Mouse (Mus musculus): ENCODE measurements around the gene Zfp74. TPM values are rescaled to one million over a fixed set of nuclear protein-coding genes. Genes with fewer than 3 reads are reported as not detected.
"Not testable (repeated sequence)": the region's sequence is repeated elsewhere in the genome, so short reads cannot be mapped to it uniquely, and the experiment has no call there.

The Zfp74 gene
- polyA plus RNA-seq, 1 experiment from 2014 or later: 14.9 TPM

DNA sequence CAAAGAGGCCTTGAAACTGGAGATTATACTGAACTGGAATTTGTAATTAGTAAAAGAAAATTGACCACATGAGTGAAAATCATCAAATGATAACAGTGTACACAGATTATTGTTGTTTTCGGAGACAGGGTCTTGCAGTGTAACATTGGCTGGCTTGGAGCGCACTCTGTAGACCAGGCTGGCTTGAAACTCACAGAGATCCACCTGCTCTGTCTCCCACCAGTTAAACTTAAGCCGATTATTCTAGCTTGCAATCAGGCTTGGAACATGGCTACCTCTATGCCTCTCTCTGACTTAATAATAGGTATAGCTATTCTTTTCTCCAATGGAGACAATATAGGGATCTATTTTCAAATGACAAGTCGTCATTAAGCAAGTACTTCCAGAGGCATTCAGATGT, 28.5 kb upstream of the Zfp74 start:
- 65% methylated on average over 4 of the region's 4 CpGs for WGBS
- Histone ChIP-seq H3K4me1 (peaks cover 25% of the 10 kb centered on the region), H3K9ac (no peak overlapping the region), H3K4me2 (peak overlapping the region; percentile 67; the same call in 1 of the 2 replicates), H3K27me3 (no peaks in the 10 kb centered on the region), H3K36me3 (peaks cover 12% of the 10 kb centered on the region), H3K9me3 (no peaks in the 10 kb centered on the region), H3K4me3 (no peak overlapping the region), H3K27ac (no peak overlapping the region)
- no peak for ATAC-seq (ENCODE audit: insufficient number of reproducible peaks, insufficient read depth, low FRiP score, low TSS enrichment, low read depth)

DNA sequence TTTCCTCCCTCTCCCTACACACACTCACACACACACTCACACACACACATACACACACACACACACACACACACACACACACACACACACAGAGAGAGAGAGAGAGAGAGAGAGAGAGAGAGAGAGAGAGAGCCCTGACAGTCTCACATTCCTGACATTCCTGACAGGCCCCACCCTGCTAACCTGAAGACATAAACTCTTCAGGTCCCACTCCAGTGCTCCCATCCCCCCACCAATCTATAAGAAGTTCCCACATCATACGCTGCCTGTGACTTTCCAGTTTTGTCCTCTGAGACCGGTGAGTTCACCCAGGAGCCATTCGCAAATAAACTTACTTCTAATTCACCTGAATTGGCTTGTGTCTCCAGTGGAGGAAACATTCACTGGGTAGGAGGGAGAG, 28.0 kb upstream of the Zfp74 start:
- Histone ChIP-seq H3K9ac (no peak overlapping the region), H3K27me3 (no peaks in the 10 kb centered on the region), H3K4me2 (no peak overlapping the region), H3K27ac (no peak overlapping the region; the same call in 1 of the 2 replicates), H3K4me3 (no peak overlapping the region), H3K9me3 (no peaks in the 10 kb centered on the region), H3K4me1 (peaks cover 25% of the 10 kb centered on the region), H3K36me3 (peaks cover 7% of the 10 kb centered on the region)
- 83% methylated on average over 3 of the region's 3 CpGs for WGBS
- no peak for ATAC-seq (ENCODE audit: insufficient number of reproducible peaks, insufficient read depth, low FRiP score, low TSS enrichment, low read depth)

DNA sequence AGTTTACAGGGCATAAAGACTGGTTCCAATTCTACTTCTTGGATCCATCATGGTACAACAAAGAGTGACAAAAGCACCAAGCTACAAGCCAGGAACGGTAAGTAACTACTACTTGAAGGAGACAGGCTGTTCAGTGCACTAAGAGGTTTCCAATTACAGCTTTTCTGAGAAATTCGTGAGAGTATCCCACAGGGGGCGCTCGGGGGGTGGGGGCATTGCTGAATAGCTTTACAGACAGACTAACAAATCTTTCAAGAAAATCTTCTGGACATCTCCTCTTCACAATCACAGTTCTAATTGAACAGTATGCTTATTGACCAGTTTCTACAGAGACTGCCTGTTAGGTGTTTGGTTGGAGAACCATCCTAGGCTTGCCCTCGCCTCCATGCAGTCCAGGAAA, 27.6 kb upstream of the Zfp74 start:
- Histone ChIP-seq H3K4me3 (no peak overlapping the region), H3K36me3 (peaks cover 6% of the 10 kb centered on the region; the same call in 1 of the 2 replicates), H3K27ac (no peak overlapping the region; the same call in 1 of the 2 replicates), H3K9me3 (no peaks in the 10 kb centered on the region), H3K27me3 (no peaks in the 10 kb centered on the region), H3K4me1 (peaks cover 25% of the 10 kb centered on the region), H3K4me2 (no peak overlapping the region), H3K9ac (no peak overlapping the region)
- ATAC-seq (ENCODE audit: insufficient number of reproducible peaks, insufficient read depth, low FRiP score, low TSS enrichment, low read depth): no peak
- 32% methylated on average over 5 of the region's 5 CpGs for whole genome bisulfite sequencing

DNA sequence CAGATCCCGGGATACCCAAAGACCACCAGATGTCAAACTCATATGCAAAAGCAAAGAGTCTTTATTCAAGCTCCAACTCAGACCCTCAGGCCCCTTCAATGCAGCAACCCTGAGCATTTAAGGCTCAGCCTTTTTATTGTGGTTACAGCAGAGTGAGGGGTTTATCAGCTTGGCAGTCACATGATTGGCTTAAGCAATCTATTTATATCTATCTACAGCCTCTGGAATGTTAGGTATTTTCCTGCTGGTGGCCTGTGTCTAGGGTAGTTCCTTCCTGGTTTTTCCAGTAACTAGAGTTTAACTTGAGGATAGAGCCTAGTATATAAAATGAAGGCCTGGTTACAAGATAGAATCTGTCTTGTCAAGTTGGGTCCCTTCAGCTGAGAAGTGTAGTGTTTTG, 26.9 kb upstream of the Zfp74 start:
- H3K36me3 ChIP-seq: peaks cover under 1% of the 10 kb centered on the region; the same call in 1 of the 2 replicates
- H3K27me3 ChIP-seq: no peaks in the 10 kb centered on the region
- no peak overlapping the region for H3K27ac ChIP-seq
- H3K4me2 ChIP-seq: no peak overlapping the region
- no peaks in the 10 kb centered on the region for H3K9me3 ChIP-seq
- peaks cover 23% of the 10 kb centered on the region for H3K4me1 ChIP-seq
- no peak for ATAC-seq (ENCODE audit: insufficient number of reproducible peaks, insufficient read depth, low FRiP score, low TSS enrichment, low read depth)
- no peak overlapping the region for H3K4me3 ChIP-seq
- WGBS: 78% methylated on average over 1 of the region's 1 CpGs
- no peak overlapping the region for H3K9ac ChIP-seq

DNA sequence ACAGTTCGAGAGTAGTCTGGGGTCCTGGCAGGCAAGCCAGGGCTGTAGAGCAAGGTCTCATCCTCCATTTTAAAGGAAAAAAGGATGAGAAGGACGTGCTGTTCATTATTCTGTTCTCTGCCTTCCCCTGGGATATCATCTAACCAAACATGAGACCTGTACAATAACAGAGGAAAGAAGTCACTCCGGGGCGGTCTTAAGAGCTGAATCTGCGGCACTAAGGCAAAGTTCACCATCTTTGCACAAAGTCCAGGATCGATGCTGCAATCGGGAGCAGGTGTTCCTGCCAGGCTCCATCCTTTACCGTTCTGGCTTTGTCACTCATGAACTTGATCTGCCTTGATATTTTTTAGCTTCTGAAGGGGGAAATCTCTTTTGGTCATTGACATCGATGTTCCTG, 16.8 kb upstream of the Zfp74 start:
- no peak for ATAC-seq (ENCODE audit: insufficient number of reproducible peaks, insufficient read depth, low FRiP score, low TSS enrichment, low read depth)
- H3K9me3 ChIP-seq: no peaks in the 10 kb centered on the region
- 78% methylated on average over 9 of the region's 9 CpGs for WGBS

DNA sequence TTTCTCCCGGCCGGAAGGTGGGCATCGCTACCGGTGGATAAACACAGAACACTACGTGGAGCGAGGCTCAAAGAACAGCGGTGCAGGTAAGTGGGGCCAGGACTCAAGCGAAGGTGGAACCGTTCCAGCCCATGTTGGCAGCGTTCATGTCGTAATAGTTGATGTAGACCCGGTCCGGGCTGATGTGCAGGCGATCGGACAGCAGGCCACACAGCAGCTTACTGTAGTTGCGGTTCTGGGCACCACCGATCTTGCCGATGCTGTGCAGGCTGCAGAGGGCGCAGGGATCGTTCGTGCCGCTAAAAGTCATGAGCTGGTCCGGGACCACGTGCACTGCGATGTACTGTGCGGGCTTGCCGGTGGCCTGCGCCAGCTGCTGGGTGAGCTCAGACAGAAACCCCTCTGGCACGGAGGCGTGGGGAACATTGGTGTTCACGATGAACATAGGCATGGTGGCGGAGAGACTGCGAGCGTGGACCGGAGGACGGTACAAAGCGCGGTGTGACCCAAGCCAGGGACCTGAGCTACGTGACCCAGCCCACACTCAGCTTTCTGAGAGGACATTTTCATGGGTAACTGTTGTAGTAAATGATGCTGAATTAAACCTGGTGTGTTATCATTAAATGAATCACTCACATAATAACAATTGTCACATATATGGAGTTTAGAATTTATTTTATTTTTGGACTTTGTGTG, 11.4 kb upstream of the Zfp74 start:
- not testable (repeated sequence) for H3K27ac ChIP-seq; H3K36me3 ChIP-seq; H3K9me3 ChIP-seq; H3K9ac ChIP-seq; H3K4me3 ChIP-seq; H3K4me1 ChIP-seq; H3K27me3 ChIP-seq; H3K4me2 ChIP-seq; ATAC-seq (ENCODE audit: insufficient number of reproducible peaks, insufficient read depth, low FRiP score, low TSS enrichment, low read depth)
- 54% methylated on average over 39 of the region's 39 CpGs for WGBS

More for the DNA sequence above, 16.8 kb upstream of the Zfp74 start:
- no peak overlapping the region for H3K4me3 ChIP-seq
- H3K36me3 ChIP-seq: no peaks in the 10 kb centered on the region
- no peak overlapping the region for H3K4me2 ChIP-seq
- no peak overlapping the region for H3K27ac ChIP-seq
- H3K9ac ChIP-seq: no peak overlapping the region
- H3K27me3 ChIP-seq: no peaks in the 10 kb centered on the region
- H3K4me1 ChIP-seq: no peaks in the 10 kb centered on the region

DNA sequence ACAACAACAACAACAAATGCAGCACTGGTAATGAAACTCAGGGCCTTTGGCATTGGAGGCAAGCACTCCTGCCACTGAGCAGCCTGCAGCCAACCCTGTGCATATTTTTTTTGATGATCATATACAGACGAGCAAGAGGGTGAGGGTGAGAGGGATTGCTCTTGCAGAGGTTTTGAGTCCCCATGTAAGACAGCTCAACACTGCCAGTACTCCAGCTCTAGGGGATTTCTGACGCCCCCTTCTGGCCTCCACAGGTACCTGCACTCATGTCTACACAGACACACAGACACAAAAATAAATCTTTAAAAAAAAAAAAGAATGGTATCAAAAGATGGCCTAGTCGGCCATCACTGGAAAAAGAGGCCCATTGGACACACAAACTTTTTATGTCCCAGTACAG, 5.1 kb upstream of the Zfp74 start:
- no peaks in the 10 kb centered on the region for H3K36me3 ChIP-seq
- H3K27me3 ChIP-seq: no peaks in the 10 kb centered on the region
- H3K4me3 ChIP-seq: no peak overlapping the region
- H3K9ac ChIP-seq: no peak overlapping the region
- ATAC-seq (ENCODE audit: insufficient number of reproducible peaks, insufficient read depth, low FRiP score, low TSS enrichment, low read depth): no peak
- no peaks in the 10 kb centered on the region for H3K4me1 ChIP-seq
- no peak overlapping the region for H3K4me2 ChIP-seq
- 60% methylated on average over 3 of the region's 3 CpGs for WGBS
- no peaks in the 10 kb centered on the region for H3K9me3 ChIP-seq
- no peak overlapping the region for H3K27ac ChIP-seq

DNA sequence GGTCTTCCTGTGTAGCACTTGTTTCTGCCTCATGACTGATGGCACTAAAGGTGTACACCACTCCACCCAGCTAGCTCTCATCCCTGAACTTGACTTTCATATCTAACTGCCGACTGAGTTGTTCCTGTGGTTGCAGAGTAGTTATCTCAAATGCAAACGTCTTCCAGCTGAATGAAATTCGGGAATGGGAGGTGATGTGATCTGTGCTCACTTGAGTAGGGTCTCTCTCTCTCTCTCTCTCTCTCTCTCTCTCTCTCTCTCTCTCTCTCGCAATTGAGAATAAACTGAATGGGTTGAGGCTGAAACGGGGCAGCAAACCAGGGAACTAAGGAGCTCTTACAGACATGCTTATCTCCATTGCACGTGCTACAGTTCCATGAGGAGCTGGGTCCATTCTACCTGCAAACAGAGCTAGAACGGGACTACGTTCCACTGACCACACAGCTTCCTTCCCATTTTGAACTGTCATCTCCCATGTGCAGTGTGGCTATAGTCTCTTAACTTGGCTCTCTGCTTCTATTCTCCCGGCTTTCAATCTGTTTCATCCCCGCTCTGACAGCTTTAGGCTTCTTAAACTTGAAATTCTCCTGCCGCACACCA, 4.3 kb upstream of the Zfp74 start:
- Histone ChIP-seq H3K9me3 (no peaks in the 10 kb centered on the region), H3K4me3 (no peak overlapping the region), H3K9ac (no peak overlapping the region), H3K27me3 (no peaks in the 10 kb centered on the region), H3K36me3 (no peaks in the 10 kb centered on the region), H3K27ac (no peak overlapping the region), H3K4me2 (no peak overlapping the region), H3K4me1 (no peaks in the 10 kb centered on the region)
- no peak for ATAC-seq (ENCODE audit: insufficient number of reproducible peaks, insufficient read depth, low FRiP score, low TSS enrichment, low read depth)
- WGBS: 84% methylated on average over 11 of the region's 11 CpGs

DNA sequence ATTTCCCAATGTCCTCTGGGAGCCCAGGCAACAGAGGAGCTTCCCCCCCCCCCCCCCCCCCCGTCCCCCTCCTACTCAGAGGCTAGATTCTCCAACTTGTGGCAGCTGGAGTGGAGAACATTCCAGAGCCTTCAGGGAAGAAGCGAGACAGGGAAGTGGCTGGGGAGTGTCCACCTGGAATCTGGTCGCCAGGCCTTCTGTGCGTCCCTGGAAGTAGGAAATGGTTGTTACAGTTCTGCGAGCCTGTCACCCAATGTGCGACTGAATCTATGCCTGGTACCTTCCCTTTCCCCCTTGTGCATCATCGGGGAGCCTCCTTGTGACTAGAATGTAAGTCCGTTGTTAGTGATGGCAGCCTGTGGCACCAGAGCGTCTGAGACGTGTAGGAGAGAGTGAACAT, 2.4 kb upstream of the Zfp74 start:
- no peaks in the 10 kb centered on the region for H3K27me3 ChIP-seq
- H3K27ac ChIP-seq: no peak overlapping the region
- 44% methylated on average over 10 of the region's 10 CpGs for WGBS
- no peaks in the 10 kb centered on the region for H3K9me3 ChIP-seq
- peaks cover 2% of the 10 kb centered on the region; the same call in 1 of the 2 replicates for H3K36me3 ChIP-seq
- ATAC-seq (ENCODE audit: insufficient number of reproducible peaks, insufficient read depth, low FRiP score, low TSS enrichment, low read depth): no peak
- no peak overlapping the region for H3K4me2 ChIP-seq
- 0 out of 2 replicates have a peak, but pooled peaks cover 3% of the 10 kb centered on the region for H3K4me1 ChIP-seq
- H3K4me3 ChIP-seq: no peak overlapping the region
- peak overlapping the region; percentile 40; the same call in 1 of the 2 replicates for H3K9ac ChIP-seq

DNA sequence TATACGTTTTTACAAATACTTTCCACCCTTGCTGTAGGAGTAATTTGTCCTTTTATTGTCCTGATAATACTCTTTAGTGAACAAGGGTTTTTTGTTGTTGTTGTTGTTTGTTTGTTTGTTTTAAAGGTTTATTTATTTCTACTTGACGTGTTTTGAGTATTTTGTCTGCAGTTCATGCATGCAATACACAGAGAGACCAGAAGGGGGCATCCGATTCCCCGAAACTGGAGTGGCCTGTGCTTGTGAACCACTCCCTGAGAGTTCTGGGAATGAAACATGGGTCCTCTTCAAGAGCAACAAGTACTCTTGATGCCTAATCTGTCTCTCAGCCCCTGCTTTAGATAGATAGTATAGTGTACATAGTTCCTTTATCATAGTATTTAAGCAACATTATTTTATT, 842 bp upstream of the Zfp74 start:
- 0 out of 2 replicates have a peak, but pooled peaks cover 3% of the 10 kb centered on the region for H3K4me1 ChIP-seq
- H3K27ac ChIP-seq: no peak overlapping the region
- peak overlapping the region; percentile 63 for H3K4me2 ChIP-seq
- peak overlapping the region; percentile 70 for H3K4me3 ChIP-seq
- no peaks in the 10 kb centered on the region for H3K27me3 ChIP-seq
- H3K9me3 ChIP-seq: no peaks in the 10 kb centered on the region
- peaks cover 15% of the 10 kb centered on the region for H3K36me3 ChIP-seq
- no peak overlapping the region for H3K9ac ChIP-seq
- no peak for ATAC-seq (ENCODE audit: insufficient number of reproducible peaks, insufficient read depth, low FRiP score, low TSS enrichment, low read depth)
- WGBS: 22% methylated on average over 4 of the region's 4 CpGs

DNA sequence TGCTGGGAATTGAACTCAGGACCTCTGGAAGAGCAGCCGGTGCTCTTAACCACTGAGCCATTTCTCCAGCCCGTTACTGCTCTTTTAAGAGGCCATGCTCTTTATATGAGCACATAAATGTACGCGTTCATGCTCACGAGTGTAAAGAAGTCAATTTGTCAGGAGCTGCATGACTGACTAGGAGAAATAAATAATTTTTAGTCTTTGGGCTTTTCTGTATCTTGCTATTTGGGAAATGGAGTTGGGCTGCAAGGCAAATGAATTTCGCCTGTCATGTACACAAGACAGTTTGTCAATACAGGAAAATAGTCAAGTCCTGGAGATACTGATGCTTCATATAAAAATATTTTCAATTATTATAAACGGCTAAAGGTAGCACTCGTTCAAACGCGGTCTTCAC, 803 bp downstream of the Zfp74 start:
- Histone ChIP-seq H3K9ac (peak overlapping the region; percentile 87), H3K27ac (peak overlapping the region; percentile 95), H3K4me1 (0 out of 2 replicates have a peak, but pooled peaks cover 3% of the 10 kb centered on the region), H3K4me2 (peak overlapping the region; percentile 63), H3K4me3 (peak overlapping the region; percentile 70), H3K36me3 (peaks cover 27% of the 10 kb centered on the region), H3K9me3 (no peaks in the 10 kb centered on the region), H3K27me3 (no peaks in the 10 kb centered on the region)
- WGBS: 44% methylated on average over 10 of the region's 10 CpGs
- ATAC-seq (ENCODE audit: insufficient number of reproducible peaks, insufficient read depth, low FRiP score, low TSS enrichment, low read depth): no peak

DNA sequence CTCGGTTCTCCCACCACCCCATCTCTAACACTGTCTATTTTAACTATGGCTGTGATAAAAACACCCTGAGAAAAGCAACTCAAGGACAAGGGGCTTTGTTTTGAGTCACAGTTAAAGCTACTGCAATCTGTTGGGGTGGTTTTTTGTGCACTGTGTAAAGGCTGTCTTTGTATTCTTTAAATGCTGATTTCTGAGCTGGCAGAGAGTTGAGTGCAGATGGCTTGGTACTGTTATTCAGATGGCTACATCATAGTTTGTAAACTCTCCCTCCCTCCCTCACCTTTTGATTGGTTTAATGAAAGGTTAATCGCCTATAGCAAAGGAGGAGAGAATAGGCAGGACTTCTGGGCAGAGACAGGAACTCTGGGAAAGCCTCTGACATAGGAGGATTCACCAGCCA, 9.7 kb downstream of the Zfp74 start:
- Histone ChIP-seq H3K9me3 (no peaks in the 10 kb centered on the region), H3K27ac (no peak overlapping the region), H3K4me3 (no peak overlapping the region), H3K4me2 (no peak overlapping the region), H3K9ac (no peak overlapping the region), H3K27me3 (no peaks in the 10 kb centered on the region), H3K36me3 (peaks cover 59% of the 10 kb centered on the region), H3K4me1 (no peaks in the 10 kb centered on the region)
- no peak for ATAC-seq (ENCODE audit: insufficient number of reproducible peaks, insufficient read depth, low FRiP score, low TSS enrichment, low read depth)
- WGBS: 81% methylated on average over 2 of the region's 2 CpGs

Measured in embryonic facial prominence, embryonic 13.5 days (tissue).